Mouse (Mus musculus) bone marrow, adult 2 months (tissue): ENCODE data around the gene Adgrv1.

Source experiments
- CTCF ChIP-seq: fragments of 200-500 bp; IDR thresholded peaks from 2 replicates; pipeline ENCODE4 v1.5.1; 2011; ENCODE audit warnings: low read length, control low read depth; ENCODE audit not compliant: control insufficient read depth, insufficient read depth
- POLR2A ChIP-seq: fragments of 200-500 bp; IDR thresholded peaks from 2 replicates; pipeline ENCODE4 v1.6.1; 2011; ENCODE audit warnings: low read depth, mild to moderate bottlenecking, control low read depth, low read length, borderline replicate concordance; ENCODE audit not compliant: control insufficient read depth

- TF ChIP-seq CTCF (no peak), POLR2A (no peak)
Observed at GRCm38 (mm10) chr13:81632720-81633415, at the start of gene Adgrv1.
